Mouse (Mus musculus): ENCODE results near the gene Ptprs. TPM values are rescaled to one million over a fixed set of nuclear protein-coding genes. Genes with fewer than 3 reads are reported as not detected.
A peak's percentile ranks its signal among the peaks of the same experiment; 100 is the strongest.

The Ptprs gene
- total RNA-seq, 2 experiments from 2014 or later, result 87.3 to 92.3 TPM

DNA sequence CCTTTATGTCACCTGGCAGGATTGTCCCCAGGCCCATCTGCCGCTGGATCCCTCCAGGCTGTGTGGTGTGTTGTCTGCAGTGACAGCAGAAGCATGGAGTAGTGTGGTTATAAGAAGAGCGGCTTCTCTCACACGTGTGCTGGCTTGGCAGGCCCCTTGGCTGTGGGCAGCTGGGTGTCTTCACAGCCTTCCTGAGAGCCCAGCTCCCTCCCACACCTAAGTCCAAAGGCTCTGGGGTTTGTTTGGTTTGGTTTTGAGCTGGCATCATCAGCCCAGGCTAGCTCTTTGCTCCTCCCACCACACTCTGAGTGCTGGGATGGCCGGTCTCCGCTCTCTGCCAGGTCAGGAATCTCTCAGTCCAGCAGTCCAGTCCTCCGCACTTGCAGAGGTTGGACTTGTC lies 83.0 kb downstream of the Ptprs start:
- no peak for DNase-seq
- intact Hi-C loops (cut with DNase I), result no loop called here

DNA sequence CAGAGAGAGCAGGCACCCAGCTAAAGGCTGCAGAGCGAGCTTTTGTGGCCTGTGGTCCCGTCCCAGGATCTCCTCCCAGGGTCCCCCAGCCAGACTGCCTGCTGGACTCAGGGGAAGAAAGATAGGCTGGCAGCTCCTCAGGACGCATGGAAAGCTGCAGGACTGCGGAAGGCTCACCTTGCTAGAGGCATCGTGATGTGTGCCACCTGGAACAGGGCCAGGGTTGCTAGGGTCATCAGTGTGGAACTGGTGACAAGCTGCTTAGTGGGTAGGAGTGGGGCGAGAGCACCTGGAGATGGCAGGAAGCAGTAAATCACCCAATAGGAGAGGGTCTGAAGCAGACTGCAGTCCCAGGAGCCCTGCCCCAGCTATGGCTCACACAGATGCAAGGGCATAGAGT lies 88.7 kb downstream of the Ptprs start:
- intact Hi-C loops (cut with DNase I), result no loop called here
- no peak for DNase-seq

- intact Hi-C loops (cut with DNase I), result no loop called here
- no peak for DNase-seq
Observed at GRCm38 (mm10) chr17:56384903-56385302, 91.4 kb downstream of the Ptprs start.

GRCm38 (mm10) chr17:56382997-56383396 lies 93.3 kb downstream of the Ptprs start:
- intact Hi-C loops (cut with DNase I), result no loop called here

DNA sequence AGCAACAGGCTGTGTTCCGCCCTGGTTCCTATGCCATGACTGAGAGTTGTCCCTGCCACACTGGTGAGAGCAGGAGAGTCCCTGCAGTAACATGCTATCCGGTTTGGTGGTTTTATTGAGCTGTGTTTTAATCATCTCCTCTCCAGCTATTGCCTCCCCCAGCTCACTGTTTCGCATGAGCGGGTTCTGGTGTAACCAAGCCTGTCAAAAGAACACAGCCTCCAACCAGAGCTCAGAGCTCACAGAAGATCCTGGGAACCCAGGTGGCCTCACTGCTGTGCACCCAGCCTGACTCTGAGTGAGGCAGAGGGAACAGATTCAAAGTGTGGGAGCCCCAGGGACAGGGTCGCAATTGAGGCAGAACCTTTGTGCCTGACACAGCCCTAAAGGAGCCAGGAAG lies 95.1 kb downstream of the Ptprs start:
- DNase-seq, result no peak
- intact Hi-C loops (cut with DNase I), result no loop called here

More at GRCm38 (mm10) chr17:56382997-56383396, 93.3 kb downstream of the Ptprs start:
- DNase-seq, result no peak

DNA sequence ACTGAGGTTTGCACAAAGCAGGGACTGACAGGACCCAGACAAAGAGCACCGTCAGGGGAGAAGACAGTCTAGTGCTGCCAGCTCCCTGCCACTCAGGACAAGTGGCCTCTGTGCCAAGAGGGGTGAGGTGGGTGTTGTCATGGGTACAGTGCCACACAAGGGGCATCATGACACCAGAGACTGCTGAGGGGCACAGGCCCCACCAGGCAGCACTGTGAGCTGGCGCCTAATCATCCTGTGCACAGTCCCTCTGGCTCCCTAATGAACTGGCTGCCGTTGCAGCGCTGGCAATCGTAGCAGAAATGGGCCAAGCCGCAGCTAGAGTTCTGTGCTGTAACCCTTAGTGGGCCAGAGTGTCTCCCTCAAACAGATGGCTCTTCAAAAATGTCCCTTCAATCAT lies 96.0 kb downstream of the Ptprs start:
- DNase-seq, result peak; percentile 15 to 24
- intact Hi-C loops (cut with DNase I), result no loop called here

GRCm38 (mm10) chr17:56379281-56379834 lies 96.9 kb downstream of the Ptprs start:
- intact Hi-C loops (cut with DNase I), result no loop called here
- peak; percentile 28 to 33 for DNase-seq

- no peak for DNase-seq
- intact Hi-C loops (cut with DNase I), result no loop called here
Observed at GRCm38 (mm10) chr17:56374851-56375250, 101.4 kb downstream of the Ptprs start.

DNA sequence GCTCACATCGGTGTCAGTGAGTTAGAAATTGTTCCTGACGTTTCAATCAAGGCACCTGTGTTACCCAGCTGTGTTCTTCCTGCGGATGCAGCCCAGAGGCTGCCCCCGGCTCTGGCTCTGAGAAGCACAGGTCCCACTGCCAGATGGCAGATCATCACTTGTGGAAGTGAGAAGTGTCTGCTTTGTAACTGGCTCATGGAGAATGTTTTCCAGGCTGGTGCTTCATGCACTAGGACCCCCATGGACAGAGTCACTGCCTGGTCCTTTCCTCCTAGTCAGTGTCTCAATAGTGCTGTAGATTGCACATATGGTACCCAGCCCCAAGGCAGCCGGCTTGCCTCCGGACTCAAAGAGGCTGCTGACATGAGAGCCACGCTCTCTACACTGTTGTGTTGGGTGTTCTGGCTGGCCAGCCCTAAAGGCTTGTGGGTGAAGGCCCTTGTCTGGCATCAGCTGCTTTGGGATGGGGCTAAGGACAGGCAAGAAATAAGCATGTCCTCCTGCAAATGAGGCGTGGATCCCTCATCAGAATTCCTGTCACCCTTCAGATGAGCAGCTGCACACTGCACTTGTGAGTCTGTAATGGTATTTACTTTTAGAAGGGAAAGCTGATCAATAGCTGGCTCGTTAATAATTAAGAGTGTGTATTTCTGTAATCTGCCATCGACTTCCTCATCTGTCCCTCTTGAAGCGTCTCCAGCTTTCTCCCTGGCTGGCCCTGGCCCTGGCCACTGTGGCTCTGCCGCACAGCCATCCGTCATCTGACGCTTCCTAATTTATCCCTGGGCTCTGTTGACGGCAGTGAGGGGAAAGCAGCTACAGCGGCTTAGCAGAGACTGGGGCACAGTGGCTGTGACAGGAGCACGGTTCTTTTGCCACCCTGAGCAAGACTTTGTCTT lies 102.9 kb downstream of the Ptprs start:
- intact Hi-C loops (cut with DNase I), result no loop called here
- peak; percentile 16 to 31 for DNase-seq

DNA sequence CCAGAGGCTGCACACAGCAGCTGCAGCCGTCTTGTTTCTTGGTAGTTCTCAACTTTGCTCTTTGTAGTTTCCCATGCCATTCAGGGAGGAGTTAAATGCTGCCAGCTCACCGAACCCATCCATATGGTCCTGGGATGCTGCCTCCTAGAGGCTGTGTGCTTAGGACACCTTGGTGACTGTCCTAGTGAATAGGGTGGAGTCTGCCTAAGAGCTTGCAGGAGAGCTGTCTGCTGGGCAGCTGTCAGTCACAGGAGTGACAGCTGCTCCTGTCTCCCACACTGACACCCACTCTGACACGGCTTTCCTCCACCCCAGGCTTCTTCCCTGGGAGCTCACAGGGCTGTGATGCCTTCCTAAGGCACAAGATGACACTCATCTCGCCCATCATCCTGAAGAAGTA lies 104.2 kb downstream of the Ptprs start:
- intact Hi-C loops (cut with DNase I), result no loop called here
- DNase-seq, result no peak

- DNase-seq, result no peak
- intact Hi-C loops (cut with DNase I), result no loop called here
Observed at GRCm38 (mm10) chr17:56371029-56371660, 105.1 kb downstream of the Ptprs start.

DNA sequence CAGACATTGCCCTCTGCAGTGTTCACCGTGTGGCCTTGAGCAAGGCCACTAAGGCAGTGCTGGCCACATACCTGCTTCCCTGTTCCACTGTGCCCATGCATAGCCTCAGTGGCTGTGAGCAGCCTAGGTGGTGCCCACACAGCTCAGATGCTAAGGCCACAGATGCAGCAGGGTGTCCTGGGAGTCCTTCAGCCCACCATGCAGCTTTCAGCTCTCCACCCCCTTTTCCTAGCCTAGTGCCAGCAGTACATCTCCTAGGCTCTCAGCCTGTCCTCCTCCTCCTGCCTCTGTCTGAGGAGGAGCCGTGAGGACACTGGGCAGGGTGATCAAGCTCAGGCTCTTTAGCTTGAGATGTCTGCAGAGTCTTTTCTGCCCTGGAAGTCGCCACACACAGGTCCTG lies 106.2 kb downstream of the Ptprs start:
- intact Hi-C loops (cut with DNase I), result no loop called here
- no peak for DNase-seq

- no peak for DNase-seq
- intact Hi-C loops (cut with DNase I), result no loop called here
Observed at GRCm38 (mm10) chr17:56368291-56368790, 107.9 kb downstream of the Ptprs start.

DNA sequence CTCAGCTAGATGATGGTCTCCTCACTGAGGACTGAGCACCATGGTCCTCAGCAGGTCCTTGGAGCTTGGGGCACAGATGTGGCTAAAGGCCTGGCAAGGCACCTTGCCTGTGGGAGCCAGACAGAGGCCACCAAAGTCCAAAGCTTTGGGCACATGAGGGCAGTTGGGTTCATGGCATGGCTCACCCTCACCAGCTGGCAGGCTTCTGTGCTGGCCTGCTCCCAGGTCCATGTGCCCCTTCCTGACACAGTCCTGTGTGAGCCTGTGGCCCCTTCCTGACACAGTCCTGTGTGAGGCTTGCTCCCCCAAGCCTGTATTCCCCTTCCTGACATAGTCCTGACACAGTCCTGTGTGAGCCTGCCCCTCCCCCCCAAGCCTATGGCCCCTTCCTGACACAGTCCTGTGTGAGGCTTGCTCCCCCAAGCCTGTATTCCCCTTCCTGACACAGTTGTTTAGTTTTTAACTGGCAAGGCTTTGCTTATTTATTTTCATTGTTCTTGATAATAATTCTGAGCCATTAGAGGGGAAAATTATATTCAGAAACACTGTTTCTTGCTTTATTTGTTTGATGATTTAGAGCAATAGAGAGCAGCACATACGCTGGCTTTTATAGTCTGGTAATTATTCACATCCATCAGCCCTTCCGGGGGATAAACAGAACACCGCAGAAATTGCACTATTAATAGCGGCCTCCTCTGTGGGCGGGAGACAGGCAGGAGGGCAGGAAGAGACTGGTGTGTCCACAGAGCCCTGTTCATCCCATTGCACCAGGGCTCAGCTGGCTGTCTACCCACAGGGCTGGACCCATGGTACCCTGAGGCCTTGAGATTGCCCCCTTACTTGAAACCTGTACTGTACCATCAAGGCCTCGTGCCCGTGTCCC lies 110.3 kb downstream of the Ptprs start:
- DNase-seq, result no peak

More for the DNA sequence above, 110.3 kb downstream of the Ptprs start:
- intact Hi-C loops (cut with DNase I), result no loop called here

Small RNA genes within 50 kb of the gene (microRNA-seq; reads per million reads assigned to microRNA genes)
- 0 reads per million in 2 experiments for gene Mir6977

Other genes starting within 250 kb of the Ptprs start
- 10 to 100 TPM; 81.5 to 94.9 TPM for gene Fem1a, start 219.7 kb downstream of the Ptprs start, total RNA-seq (2021)
- 10 to 100 TPM; 11.6 to 12.7 TPM for gene Ticam1, start 199.7 kb downstream of the Ptprs start, total RNA-seq (2021)
- 10 to 100 TPM; 67.0 to 81.9 TPM for gene Plin3, start 183.6 kb downstream of the Ptprs start, total RNA-seq (2021)
- gene Arrdc5, start 176.2 kb downstream of the Ptprs start, total RNA-seq (2021), result not detected
- 10 to 100 TPM; 21.6 to 23.3 TPM for gene Uhrf1, start 173.2 kb downstream of the Ptprs start, total RNA-seq (2021)
- 10 to 100 TPM; 42.4 to 44.9 TPM for gene Kdm4b, start 150.4 kb downstream of the Ptprs start, total RNA-seq (2021)
- not detected for gene Znrf4, start 35.9 kb upstream of the Ptprs start, total RNA-seq (2021)
- gene Gm20219, start 77.9 kb upstream of the Ptprs start, total RNA-seq (2021), result under 1 TPM in 1 of 2 experiments, not detected in 1; 0.60 TPM
- gene Safb2, start 108.1 kb upstream of the Ptprs start, total RNA-seq (2021), result 10 to 100 TPM; 55.7 to 56.8 TPM
- 10 to 100 TPM; 96.8 to 97.6 TPM for gene Safb, start 108.3 kb upstream of the Ptprs start, total RNA-seq (2021)
- 100 to 1,000 TPM; 338 to 370 TPM for gene 2410015M20Rik, start 133.3 kb upstream of the Ptprs start, total RNA-seq (2021)
- 100 to 1,000 TPM; 862 to 893 TPM for gene Rpl36, start 136.9 kb upstream of the Ptprs start, total RNA-seq (2021)
- 10 to 100 TPM; 93.9 to 99.2 TPM for gene Lonp1, start 150.4 kb upstream of the Ptprs start, total RNA-seq (2021)
- under 1 TPM in 1 of 2 experiments, not detected in 1; 0.22 TPM for gene Catsperd, start 151.7 kb upstream of the Ptprs start, total RNA-seq (2021)
- gene Ranbp3, start 196.8 kb upstream of the Ptprs start, total RNA-seq (2021), result 10 to 100 TPM; 48.1 to 52.9 TPM
- 100 to 1,000 TPM; 794 to 859 TPM for gene Ndufa11, start 241.3 kb upstream of the Ptprs start, total RNA-seq (2021)
- gene Vmac, start 241.5 kb upstream of the Ptprs start, total RNA-seq (2021), result 1 to 10 TPM; 5.4 to 9.8 TPM

All from heart, postnatal 10 days (tissue).